ENCODE assay signal across 12 mouse cellular contexts in the genomic region with DNA sequence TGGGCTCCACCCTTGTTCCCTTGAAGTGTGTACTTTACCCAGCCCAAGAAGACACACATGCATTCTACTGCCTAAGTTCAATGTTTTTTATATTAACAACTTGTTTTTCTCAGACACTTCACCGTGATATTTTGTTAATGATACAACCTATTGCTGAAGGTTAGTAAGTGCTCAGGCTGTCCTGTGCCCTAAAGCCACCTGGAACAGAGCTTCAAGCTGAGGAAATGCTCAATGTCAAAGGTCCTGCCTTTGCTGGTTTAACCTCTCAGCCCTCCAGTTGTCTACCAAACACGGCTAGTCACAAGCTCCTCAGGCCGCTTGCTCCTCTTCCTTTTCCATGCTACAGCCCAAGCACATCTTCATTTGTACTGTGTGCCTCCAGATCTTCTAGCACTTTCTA.
"Had no signal": no experiment of that assay in that cellular context is flagged by ENCODE, and none has a peak within 500 bp of the region (broad histone marks: within the 10 kb centered on the region; RNA-seq: fewer than 3 reads in every experiment).

No protein-coding gene starts in this region.

- H3K27ac ChIP-seq: hindbrain, postnatal 0 days; limb, embryonic 12.5 days; liver, embryonic 14.5 days; midbrain, embryonic 13.5 days; neural tube, embryonic 15.5 days had no signal

- H3K4me1 ChIP-seq: limb, embryonic 12.5 days; midbrain, embryonic 13.5 days; neural tube, embryonic 15.5 days had no signal

- H3K4me3 ChIP-seq: limb, embryonic 12.5 days; midbrain, embryonic 13.5 days; myocyte; neural tube, embryonic 15.5 days had no signal

- H3K4me2 ChIP-seq: limb, embryonic 12.5 days; midbrain, embryonic 13.5 days; neural tube, embryonic 15.5 days had no signal

- DNase-seq: layer of hippocampus, adult 9-11 months; layer of hippocampus, postnatal 36 days; lung, adult 18-20 months; lung, postnatal 36 days; thymus, adult 18-20 months; thymus, postnatal 14 days had no signal

- H3K9ac ChIP-seq: limb, embryonic 12.5 days; liver, embryonic 14.5 days; midbrain, embryonic 13.5 days; neural tube, embryonic 15.5 days had no signal

- H3K36me3 ChIP-seq: midbrain, embryonic 13.5 days; neural tube, embryonic 15.5 days had no signal

- H3K9me3 ChIP-seq: limb, embryonic 12.5 days; midbrain, embryonic 13.5 days; neural tube, embryonic 15.5 days had no signal

- ATAC-seq: hindbrain, postnatal 0 days; midbrain, embryonic 13.5 days had no signal

- H3K27me3 ChIP-seq: limb, embryonic 12.5 days; midbrain, embryonic 13.5 days; neural tube, embryonic 15.5 days had no signal
